Mouse (Mus musculus): ENCODE data around the gene Bri3.

DNA sequence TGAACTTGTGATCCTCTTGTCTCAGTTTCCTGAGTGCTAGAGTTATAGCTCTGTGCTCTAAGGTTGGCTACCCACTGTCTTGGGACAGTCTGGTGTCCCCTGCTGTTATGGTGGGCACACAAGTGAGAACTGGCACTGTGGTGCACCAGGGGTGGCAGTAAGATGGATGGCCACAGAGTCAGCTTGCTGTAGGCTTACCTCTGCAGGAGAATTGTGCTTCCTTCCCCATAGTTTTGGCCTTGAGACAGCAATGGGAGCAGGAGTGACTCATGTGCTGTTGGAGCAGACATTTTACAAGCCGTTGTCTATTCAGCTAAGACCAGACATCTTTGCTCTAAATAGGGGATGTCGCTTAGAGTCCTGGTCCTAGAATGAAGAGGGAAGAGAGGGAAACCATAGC is 149.9 kb downstream of the Bri3 start:
- TF ChIP-seq POLR2A (IDR thresholded peaks at IDR 0.05; ENCODE audit: control insufficient read depth in 1 of 2, insufficient read depth in 1 of 2, low read depth in 1 of 2, low read length in 2 of 2, poor library complexity in 1 of 2), result no peak
- no peak for TF ChIP-seq NELFE (IDR thresholded peaks at IDR 0.05; ENCODE audit: low read depth, low read length)
- TF ChIP-seq EP300 (IDR thresholded peaks at IDR 0.05; ENCODE audit: low read depth in 1 of 2, low read length in 2 of 2), result no peak
- no peak for TF ChIP-seq CTCF (IDR thresholded peaks at IDR 0.05 in 2 of 3, conservative IDR thresholded peaks at IDR 0.05 in 1 of 3; ENCODE audit: control insufficient read depth in 1 of 3, insufficient read depth in 1 of 3, low read depth in 2 of 3, low read length in 3 of 3, poor library complexity in 1 of 3, severe bottlenecking in 1 of 3)
- no peak for TF ChIP-seq CHD1 (IDR thresholded peaks at IDR 0.05; ENCODE audit: low read depth, low read length)
- TF ChIP-seq SMC3 (IDR thresholded peaks at IDR 0.05; ENCODE audit: low read depth, low read length), result no peak
- TF ChIP-seq JUND (IDR thresholded peaks at IDR 0.05; ENCODE audit: low read depth, low read length), result no peak
- no peak for TF ChIP-seq HCFC1 (IDR thresholded peaks at IDR 0.05; ENCODE audit: low read depth, low read length)
- TF ChIP-seq TCF12 (IDR thresholded peaks at IDR 0.05; ENCODE audit: low read depth, low read length), result no peak
- no peak for TF ChIP-seq MAFK (IDR thresholded peaks at IDR 0.05; ENCODE audit: borderline replicate concordance, low read depth, low read length)
- no peak for TF ChIP-seq TBP (IDR thresholded peaks at IDR 0.05; ENCODE audit: low read depth, low read length)
- no peak for TF ChIP-seq GATA1 (IDR thresholded peaks at IDR 0.05; ENCODE audit: low read depth, low read length)
